Mouse (Mus musculus) heart, adult 2 months (tissue): Measurements from ENCODE around the gene Lca5l.

Source experiments
- CTCF ChIP-seq: fragments of 200-600 bp; IDR thresholded peaks from 2 replicates; pipeline ENCODE4 v1.8.1; 2022; ENCODE audit warnings: antibody characterized with exemption, mild to moderate bottlenecking, moderate library complexity
- POLR2A ChIP-seq: fragments of 200-500 bp; IDR thresholded peaks from 2 replicates; pipeline ENCODE4 v1.6.1; 2011; ENCODE audit warnings: mild to moderate bottlenecking, low read depth, low read length, control low read depth; ENCODE audit not compliant: insufficient read depth

DNA sequence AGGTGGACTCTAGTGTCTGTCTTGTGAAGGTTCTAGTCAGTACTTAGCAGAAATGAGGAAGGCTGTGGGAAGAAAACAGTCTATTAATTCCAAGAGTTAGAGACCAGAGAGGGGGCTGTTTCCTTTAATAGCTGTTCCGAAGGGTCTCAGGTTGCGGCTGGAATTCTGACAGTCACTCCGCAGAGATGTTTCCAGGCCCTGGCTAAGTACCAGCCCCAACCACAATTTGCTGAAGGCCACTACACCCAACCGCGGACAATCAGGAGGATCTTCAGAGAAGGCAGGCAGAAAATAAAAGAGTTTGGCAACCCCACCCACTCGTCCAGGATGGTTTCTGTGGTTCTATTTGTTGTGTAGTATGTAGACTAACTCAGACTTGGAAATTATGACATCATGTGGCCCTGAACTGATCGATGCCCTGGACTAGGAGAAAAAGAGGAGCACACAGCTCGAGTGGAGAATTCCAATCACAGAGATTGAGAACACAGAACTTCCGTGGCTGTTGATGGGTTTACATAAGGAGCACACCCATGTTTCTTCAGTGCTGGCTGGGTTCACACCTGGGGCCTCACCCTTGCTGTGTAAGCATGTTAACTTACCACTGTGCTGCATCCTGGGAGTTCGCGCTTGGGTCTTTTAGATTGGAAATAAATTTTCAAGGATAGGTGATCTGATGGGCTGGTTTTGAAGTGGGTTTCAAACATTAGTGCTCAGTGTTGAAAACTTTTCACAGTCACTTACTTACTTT is 9.6 kb upstream of the Lca5l start:
- TF ChIP-seq POLR2A (no peak), CTCF (no peak)
